Mouse (Mus musculus): ENCODE measurements around the gene Lrrk1.

DNA sequence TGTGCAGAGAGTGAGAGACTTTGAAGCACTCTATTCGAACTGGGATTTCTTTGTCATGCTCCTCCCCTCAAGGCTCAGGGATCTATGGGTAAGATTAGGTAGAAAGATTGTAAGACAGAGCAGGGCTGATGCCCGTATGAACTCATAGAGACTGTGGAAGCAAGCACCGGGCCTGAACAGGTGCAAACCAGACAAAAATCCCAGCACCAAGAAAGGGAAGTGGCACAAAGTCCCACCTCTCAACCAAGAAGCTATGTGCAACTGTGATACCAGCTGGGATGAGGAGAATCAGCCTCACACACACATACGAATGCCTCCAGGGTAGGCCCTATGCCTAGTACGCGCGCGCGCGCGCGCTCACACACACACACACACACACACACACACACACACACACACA is 2.3 kb downstream of the Lrrk1 start:
- TF ChIP-seq GATA1 (IDR thresholded peaks at IDR 0.05; ENCODE audit: borderline replicate concordance, low read length): no peak
- TF ChIP-seq FLI1 (IDR thresholded peaks at IDR 0.05; ENCODE audit: low read length): no peak

All from megakaryocyte, embryonic 14.5 days (primary cell).